Mouse (Mus musculus) MEL (cell line): ENCODE data around the gene Pcnx4. TPM values are rescaled to one million over a fixed set of nuclear protein-coding genes. Genes with fewer than 3 reads are reported as not detected.
A peak's percentile ranks its signal among the peaks of the same experiment; 100 is the strongest.

Experiments used
- DNase-seq: peaks from one replicate; pipeline ENCODE4 v3.0.0; 2011; ENCODE audit warnings: low read depth, low spot score
- H3K27ac ChIP-seq: 2 replicates; pipeline ENCODE4 v1.5.1; 2012; ENCODE audit warnings: low read depth, mild to moderate bottlenecking, control low read depth, low read length, moderate library complexity; ENCODE audit not compliant: control insufficient read depth
- H3K27me3 ChIP-seq, 2 experiments: fragments of 150-350 bp in 1 of 2; sonication (generic) in 1 of 2; 2 replicates each; pipeline ENCODE4 v1.6.1; 2012; ENCODE audit warnings: low read length in 2 of 2, mild to moderate bottlenecking in 2 of 2, improper control_type of control experiment in 1 of 2, moderate library complexity in 1 of 2; ENCODE audit not compliant: insufficient read depth in 2 of 2, control insufficient read depth in 1 of 2
- H3K36me3 ChIP-seq, 2 experiments: 2 replicates each; pipeline ENCODE4 v1.6.1; 2012 to 2014; ENCODE audit warnings: low read length in 2 of 2, improper control_type of control experiment in 1 of 2, inconsistent platforms in 1 of 2, mild to moderate bottlenecking in 1 of 2; ENCODE audit not compliant: insufficient read depth in 2 of 2, control insufficient read depth in 1 of 2
- H3K4me1 ChIP-seq, 2 experiments: fragments of 150-350 bp in 1 of 2; sonication (generic) in 1 of 2; 2 replicates each; pipeline ENCODE4 v1.6.1; 2012; ENCODE audit warnings: low read length in 2 of 2, improper control_type of control experiment in 1 of 2, mild to moderate bottlenecking in 1 of 2; ENCODE audit not compliant: insufficient read depth in 2 of 2, control insufficient read depth in 1 of 2
- H3K4me3 ChIP-seq, 2 experiments: fragments of 150-350 bp in 1 of 2; sonication (generic) in 1 of 2; 2 replicates each; pipeline ENCODE4 v1.5.1; 2012; ENCODE audit warnings: low read depth in 2 of 2, low read length in 2 of 2, mild to moderate bottlenecking in 2 of 2, moderate library complexity in 2 of 2, control low read depth in 1 of 2, improper control_type of control experiment in 1 of 2; ENCODE audit not compliant: control insufficient read depth in 1 of 2, insufficient read depth in 1 of 2
- H3K79me2 ChIP-seq: 2 replicates; pipeline ENCODE4 v1.6.1; 2012; ENCODE audit warnings: mild to moderate bottlenecking, low read length, moderate library complexity; ENCODE audit not compliant: control insufficient read depth, poor library complexity, insufficient read depth
- H3K9ac ChIP-seq: 2 replicates; pipeline ENCODE4 v1.6.1; 2012; ENCODE audit warnings: low read depth, mild to moderate bottlenecking, control low read depth, low read length, moderate library complexity; ENCODE audit not compliant: control insufficient read depth, poor library complexity, severe bottlenecking
- H3K9me3 ChIP-seq: fragments of 150-350 bp; sonication (generic); replicated peaks from 2 replicates; pipeline ENCODE4 v1.6.1; 2012; ENCODE audit warnings: mild to moderate bottlenecking, low read length, improper control_type of control experiment, moderate library complexity; ENCODE audit not compliant: insufficient read depth
- BHLHE40 ChIP-seq: IDR thresholded peaks from 2 replicates; pipeline ENCODE4 v1.6.1; 2012; ENCODE audit warnings: low read depth, mild to moderate bottlenecking, inconsistent platforms, low read length, improper control_type of control experiment, borderline replicate concordance
- CHD1 ChIP-seq: IDR thresholded peaks from 2 replicates; pipeline ENCODE4 v1.6.1; 2012; ENCODE audit warnings: low read depth, mild to moderate bottlenecking, inconsistent platforms, low read length, improper control_type of control experiment
- CTCF ChIP-seq, 3 experiments: IDR thresholded peaks in 2 of 3; conservative IDR thresholded peaks in 1 of 3; 2 replicates each; pipeline ENCODE4 v1.5.1; 2011 to 2012; ENCODE audit warnings: low read length in 3 of 3, low read depth in 2 of 3, mild to moderate bottlenecking in 2 of 3, improper control_type of control experiment in 1 of 3, inconsistent platforms in 1 of 3, mixed read lengths in 1 of 3, moderate library complexity in 1 of 3; ENCODE audit not compliant: control insufficient read depth in 1 of 3, insufficient read depth in 1 of 3, poor library complexity in 1 of 3, severe bottlenecking in 1 of 3
- E2F4 ChIP-seq: IDR thresholded peaks from 2 replicates; pipeline ENCODE4 v1.6.1; 2011; ENCODE audit warnings: low read depth, low read length, improper control_type of control experiment, borderline replicate concordance
- EP300 ChIP-seq, 2 experiments: IDR thresholded peaks; 2 replicates each; pipeline ENCODE4 v1.6.1; 2011; ENCODE audit warnings: improper control_type of control experiment in 2 of 2, low read length in 2 of 2, low read depth in 1 of 2, mild to moderate bottlenecking in 1 of 2
- ETS1 ChIP-seq: IDR thresholded peaks from 2 replicates; pipeline ENCODE4 v1.6.1; 2012; ENCODE audit warnings: low read depth, mild to moderate bottlenecking, inconsistent platforms, low read length, improper control_type of control experiment, moderate library complexity
- JUND ChIP-seq: IDR thresholded peaks from 2 replicates; pipeline ENCODE4 v1.6.1; 2011; ENCODE audit warnings: low read depth, mild to moderate bottlenecking, improper control_type of control experiment, low read length
- MAFK ChIP-seq: IDR thresholded peaks from 2 replicates; pipeline ENCODE4 v1.6.1; 2011; ENCODE audit warnings: low read depth, mild to moderate bottlenecking, low read length, improper control_type of control experiment, borderline replicate concordance
- MAX ChIP-seq: IDR thresholded peaks from 2 replicates; pipeline ENCODE4 v1.6.1; 2011; ENCODE audit warnings: low read length, improper control_type of control experiment
- MAZ ChIP-seq: IDR thresholded peaks from 2 replicates; pipeline ENCODE4 v1.6.1; 2012; ENCODE audit warnings: low read depth, mild to moderate bottlenecking, inconsistent platforms, low read length, improper control_type of control experiment
- MXI1 ChIP-seq: IDR thresholded peaks from 2 replicates; pipeline ENCODE4 v1.6.1; 2011; ENCODE audit warnings: mild to moderate bottlenecking, low read depth, low read length, improper control_type of control experiment
- NELFE ChIP-seq: IDR thresholded peaks from 2 replicates; pipeline ENCODE4 v1.6.1; 2011; ENCODE audit warnings: low read depth, low read length, improper control_type of control experiment
- POLR2A ChIP-seq, 2 experiments: IDR thresholded peaks; 2 replicates each; pipeline ENCODE4 v1.6.1; 2011 to 2012; ENCODE audit warnings: low read length in 2 of 2, mild to moderate bottlenecking in 2 of 2, control low read depth in 1 of 2, improper control_type of control experiment in 1 of 2, low read depth in 1 of 2, moderate library complexity in 1 of 2; ENCODE audit not compliant: control insufficient read depth in 1 of 2, insufficient read depth in 1 of 2, poor library complexity in 1 of 2
- POLR2AphosphoS5 ChIP-seq: IDR thresholded peaks from 2 replicates; pipeline ENCODE4 v1.6.1; 2012; ENCODE audit warnings: low read depth, borderline replicate concordance, mild to moderate bottlenecking, inconsistent platforms, low read length, moderate library complexity, mixed read lengths
- RAD21 ChIP-seq: IDR thresholded peaks from 2 replicates; pipeline ENCODE4 v1.6.1; 2011; ENCODE audit warnings: mild to moderate bottlenecking, low read depth, low read length, improper control_type of control experiment
- RCOR1 ChIP-seq: IDR thresholded peaks from 2 replicates; pipeline ENCODE4 v1.6.1; 2012; ENCODE audit warnings: low read depth, mild to moderate bottlenecking, inconsistent platforms, low read length, improper control_type of control experiment
- SIN3A ChIP-seq: IDR thresholded peaks from 2 replicates; pipeline ENCODE4 v1.6.1; 2012; ENCODE audit warnings: low read length, improper control_type of control experiment, inconsistent platforms
- SMC3 ChIP-seq: IDR thresholded peaks from 2 replicates; pipeline ENCODE4 v1.6.1; 2011; ENCODE audit warnings: low read depth, low read length, improper control_type of control experiment
- TBP ChIP-seq: IDR thresholded peaks from 2 replicates; pipeline ENCODE4 v1.8.0; 2011; ENCODE audit warnings: low read depth, low read length, improper control_type of control experiment
- UBTF ChIP-seq: IDR thresholded peaks from 2 replicates; pipeline ENCODE4 v1.6.1; 2012; ENCODE audit warnings: low read depth, mild to moderate bottlenecking, inconsistent platforms, low read length, improper control_type of control experiment, moderate library complexity, borderline replicate concordance; ENCODE audit not compliant: insufficient read depth
- ZC3H11A ChIP-seq: IDR thresholded peaks from 2 replicates; pipeline ENCODE4 v1.6.1; 2012; ENCODE audit warnings: low read depth, mild to moderate bottlenecking, inconsistent platforms, low read length, improper control_type of control experiment
- ZKSCAN1 ChIP-seq: IDR thresholded peaks from 2 replicates; pipeline ENCODE4 v1.6.1; 2012; ENCODE audit warnings: low read depth, mild to moderate bottlenecking, inconsistent platforms, low read length, improper control_type of control experiment, moderate library complexity
- ZNF384 ChIP-seq: IDR thresholded peaks from 2 replicates; pipeline ENCODE4 v1.6.1; 2012; ENCODE audit warnings: low read depth, mild to moderate bottlenecking, inconsistent platforms, low read length, improper control_type of control experiment
- polyA plus RNA-seq, 2 experiments: library from polyadenylated mRNA; stranded (reverse) in 1 of 2; unstranded in 1 of 2; fragments of >175 nt in 1 of 2; fragments of >200 nt in 1 of 2; gene quantifications; 2 replicates each; pipeline versions ENCODE4 v1.2.1 to v1.2.4; 2012; ENCODE audit warnings: low replicate concordance in 2 of 2, low read depth in 1 of 2; ENCODE audit not compliant: insufficient read length in 2 of 2, insufficient read depth in 1 of 2, missing spikeins in 1 of 2
- total RNA-seq: library from RNA; depleted of rRNA; stranded (reverse); fragments of 300-350 nt; gene quantifications from 2 replicates; pipeline ENCODE4 v1.2.3, GENCODE M21; 2012

The Pcnx4 gene
- total and polyA plus RNA-seq, 3 experiments: 3.2 to 5.2 TPM; not detected in 1

- TF ChIP-seq SIN3A: no peak
- TF ChIP-seq RAD21: peak; percentile 82
- TF ChIP-seq ZC3H11A: peak; percentile 62
- TF ChIP-seq SMC3: peak; percentile 85
- TF ChIP-seq CTCF (IDR thresholded peaks at IDR 0.05 in 2 of 3, conservative IDR thresholded peaks at IDR 0.05 in 1 of 3; ENCODE audit: control insufficient read depth in 1 of 3, insufficient read depth in 1 of 3, low read depth in 2 of 3, low read length in 3 of 3, poor library complexity in 1 of 3, severe bottlenecking in 1 of 3): peak; percentile 9 to 73 (median 26); a peak in 4 of 6 replicates
- no peak for TF ChIP-seq MAFK
- TF ChIP-seq ZNF384: no peak
- Histone ChIP-seq H3K36me3 (no peaks in the 10 kb centered on the region), H3K4me3 (no peak overlapping the region), H3K4me1 (no peaks in the 10 kb centered on the region), H3K79me2 (no peaks in the 10 kb centered on the region), H3K27me3 (peaks cover 2 to 8% of the 10 kb centered on the region in 2 experiments; a peak in 3 of 4 replicates), H3K27ac (no peak overlapping the region), H3K9ac (no peak overlapping the region), H3K9me3 (no peaks in the 10 kb centered on the region)
- DNase-seq: peak; percentile 50
These were observed 20.7 kb upstream of the Pcnx4 start for GRCm38 (mm10) chr12:72515446-72515845.

GRCm38 (mm10) chr12:72518114-72518728 lies 18.0 kb upstream of the Pcnx4 start:
- H3K4me3 ChIP-seq: no peak overlapping the region
- H3K27ac ChIP-seq: no peak overlapping the region
- no peaks in the 10 kb centered on the region for H3K9me3 ChIP-seq
- H3K79me2 ChIP-seq: no peaks in the 10 kb centered on the region
- no peak overlapping the region for H3K9ac ChIP-seq
- peaks cover 0 to 3% of the 10 kb centered on the region in 2 experiments; a peak in 2 of 4 replicates for H3K27me3 ChIP-seq
- no peak for DNase-seq
- no peaks in the 10 kb centered on the region for H3K4me1 ChIP-seq
- TF ChIP-seq CHD1 (no peak), POLR2AphosphoS5 (no peak), MXI1 (no peak), EP300 (IDR thresholded peaks at IDR 0.05; ENCODE audit: low read depth in 1 of 2, low read length in 2 of 2) (no peak), JUND (no peak), SIN3A (no peak), SMC3 (no peak)
- no peaks in the 10 kb centered on the region for H3K36me3 ChIP-seq

GRCm38 (mm10) chr12:72519352-72519751 lies 16.8 kb upstream of the Pcnx4 start:
- Histone ChIP-seq H3K27me3 (peaks cover 0 to 3% of the 10 kb centered on the region in 2 experiments; a peak in 2 of 4 replicates), H3K79me2 (no peaks in the 10 kb centered on the region), H3K4me3 (no peak overlapping the region), H3K4me1 (no peaks in the 10 kb centered on the region), H3K36me3 (no peaks in the 10 kb centered on the region), H3K27ac (no peak overlapping the region), H3K9me3 (no peaks in the 10 kb centered on the region), H3K9ac (no peak overlapping the region)
- no peak for DNase-seq
- TF ChIP-seq ZKSCAN1: no peak
- TF ChIP-seq MAZ: no peak
- TF ChIP-seq E2F4: no peak
- no peak for TF ChIP-seq UBTF
- no peak for TF ChIP-seq POLR2A (IDR thresholded peaks at IDR 0.05; ENCODE audit: control insufficient read depth in 1 of 2, insufficient read depth in 1 of 2, low read depth in 1 of 2, low read length in 2 of 2, poor library complexity in 1 of 2)
- no peak for TF ChIP-seq ETS1
- TF ChIP-seq RCOR1: no peak
- no peak for TF ChIP-seq BHLHE40
- no peak for TF ChIP-seq CHD1
- no peak for TF ChIP-seq JUND
- no peak for TF ChIP-seq NELFE
- TF ChIP-seq MAFK: no peak
- no peak for TF ChIP-seq MAX
- no peak for TF ChIP-seq TBP
